Mouse (Mus musculus) C2C12 (cell line): ENCODE measurements at regions not wholly inside any gene's neighbourhood (a gene's known extent, or its start where the extent isn't known, plus 50 kb on each side); places are given as distances from the start of the nearest gene placed in this dataset.

Experiments
- CTCF ChIP-seq: IDR thresholded peaks from one replicate; pipeline ENCODE4 v1.5.1; 2011; ENCODE audit not compliant: control insufficient read depth, insufficient read depth, insufficient read length
- MYOG ChIP-seq: IDR thresholded peaks from one replicate; pipeline ENCODE4 v1.6.1; 2011; ENCODE audit not compliant: control insufficient read depth, insufficient read length; ENCODE audit errors: extremely low read depth

GRCm38 (mm10) chr13:55950773-55951172 lies 114.8 kb upstream of the Pitx1 start:
- TF ChIP-seq CTCF (no peak), MYOG (no peak)
